Mouse (Mus musculus): ENCODE measurements around the gene Dock9.

DNA sequence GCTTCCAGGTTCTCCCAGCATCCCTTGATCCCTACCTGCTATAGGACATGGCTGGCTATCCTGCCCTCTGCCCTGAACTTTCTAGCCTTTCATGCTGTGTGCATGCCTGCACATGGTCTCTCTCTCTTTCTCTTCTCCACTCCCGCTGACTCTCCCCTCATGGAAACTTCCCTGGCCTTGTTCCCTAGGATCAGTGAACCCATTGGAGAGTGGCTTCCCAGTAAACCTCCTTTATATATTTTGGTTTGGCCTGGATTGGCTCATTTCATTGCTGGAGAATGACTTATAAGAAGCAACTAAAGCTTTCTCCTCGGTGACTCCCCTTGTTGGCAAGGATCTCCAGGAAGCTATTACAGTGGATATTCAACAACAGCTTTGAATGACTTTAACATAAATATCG, 8.7 kb upstream of the Dock9 start:
- TF ChIP-seq CTCF (IDR thresholded peaks at IDR 0.05; ENCODE audit: low read depth, low read length) (no peak), POLR2A (IDR thresholded peaks at IDR 0.05; ENCODE audit: borderline replicate concordance, low read depth, low read length) (no peak)
